Mouse (Mus musculus) splenic B cell, adult 2 months (primary cell): ENCODE measurements at regions not wholly inside any gene's neighbourhood (a gene's known extent, or its start where the extent isn't known, plus 50 kb on each side); places are given as distances from the start of the nearest gene placed in this dataset.

Experiments
- DNase-seq: peaks from one replicate; pipeline ENCODE4 v3.0.0-alpha.2; 2011; ENCODE audit warnings: low read depth, low spot score
- H3K27me3 ChIP-seq: 2 replicates; pipeline ENCODE4 v1.6.1; 2012; ENCODE audit warnings: mild to moderate bottlenecking, low read length, moderate library complexity, mixed read lengths; ENCODE audit not compliant: control insufficient read depth, poor library complexity, insufficient read depth, severe bottlenecking
- H3K36me3 ChIP-seq: 2 replicates; pipeline ENCODE4 v1.6.1; 2012; ENCODE audit warnings: mild to moderate bottlenecking, low read length, moderate library complexity, mixed read lengths; ENCODE audit not compliant: control insufficient read depth, poor library complexity, insufficient read depth, severe bottlenecking

- Histone ChIP-seq H3K36me3 (no peaks in the 10 kb centered on the region), H3K27me3 (no peaks in the 10 kb centered on the region)
- DNase-seq: peak; percentile 63
Measured at GRCm38 (mm10) chr3:115615994-115616598, 98.8 kb downstream of the S1pr1 start.

- no peaks in the 10 kb centered on the region for H3K27me3 ChIP-seq
- H3K36me3 ChIP-seq: no peaks in the 10 kb centered on the region
- DNase-seq: no peak
Measured at GRCm38 (mm10) chr3:115612859-115613258, 102.0 kb downstream of the S1pr1 start.

DNA sequence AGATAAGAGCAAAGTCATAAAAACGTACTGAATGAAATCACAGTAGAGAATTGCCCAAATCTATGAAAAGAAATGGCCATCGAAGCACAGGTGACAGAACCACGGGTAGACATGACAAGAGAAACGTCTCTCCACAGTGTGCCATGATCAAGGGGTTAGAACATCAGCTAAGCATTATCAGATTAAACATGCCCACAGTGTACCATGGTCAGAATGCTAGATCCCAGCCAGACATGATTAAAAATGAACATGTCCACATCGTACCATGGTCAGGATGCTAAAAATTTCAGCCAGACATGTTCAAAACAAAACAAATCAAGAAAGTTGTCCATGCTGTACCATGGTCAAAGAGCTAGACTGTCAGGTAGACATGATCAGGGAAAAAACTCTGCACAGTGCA lies 106.8 kb downstream of the S1pr1 start:
- no peak for DNase-seq
- no peaks in the 10 kb centered on the region for H3K36me3 ChIP-seq
- H3K27me3 ChIP-seq: no peaks in the 10 kb centered on the region

DNA sequence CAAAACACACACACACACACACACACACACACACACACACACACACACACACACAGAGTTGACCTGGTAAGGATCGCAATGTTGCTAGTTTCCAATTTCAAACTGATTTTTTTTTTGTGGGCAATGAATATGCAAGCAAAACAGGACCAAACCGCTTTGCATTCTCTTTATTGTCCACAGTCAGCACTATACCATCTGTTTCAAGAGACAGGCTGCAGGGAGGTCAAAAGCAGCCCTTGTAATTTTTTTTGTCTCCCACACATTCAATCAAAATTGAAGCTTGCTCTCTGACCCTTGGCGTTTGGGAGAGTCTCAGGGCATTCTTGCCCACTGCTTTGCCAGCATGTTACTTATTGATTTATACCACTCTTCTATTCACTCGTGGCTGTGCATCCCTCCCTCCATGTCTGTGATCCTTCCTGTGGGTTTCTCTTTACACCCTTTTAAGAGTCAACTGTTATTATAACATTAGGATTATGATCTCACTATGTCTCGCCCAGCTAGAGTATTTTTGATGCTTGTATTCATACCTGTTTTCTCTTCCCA lies 110.1 kb downstream of the S1pr1 start:
- no peak for DNase-seq
- Histone ChIP-seq H3K36me3 (no peaks in the 10 kb centered on the region), H3K27me3 (no peaks in the 10 kb centered on the region)

GRCm38 (mm10) chr3:115604267-115604666 lies 110.6 kb downstream of the S1pr1 start:
- Histone ChIP-seq H3K36me3 (no peaks in the 10 kb centered on the region), H3K27me3 (no peaks in the 10 kb centered on the region)
- no peak for DNase-seq

- no peaks in the 10 kb centered on the region for H3K27me3 ChIP-seq
- DNase-seq: no peak
- no peaks in the 10 kb centered on the region for H3K36me3 ChIP-seq
Measured at GRCm38 (mm10) chr3:115603803-115604202, 111.1 kb downstream of the S1pr1 start.

- no peak for DNase-seq
- Histone ChIP-seq H3K27me3 (no peaks in the 10 kb centered on the region), H3K36me3 (no peaks in the 10 kb centered on the region)
Measured at GRCm38 (mm10) chr3:115599281-115599680, 115.6 kb downstream of the S1pr1 start.

DNA sequence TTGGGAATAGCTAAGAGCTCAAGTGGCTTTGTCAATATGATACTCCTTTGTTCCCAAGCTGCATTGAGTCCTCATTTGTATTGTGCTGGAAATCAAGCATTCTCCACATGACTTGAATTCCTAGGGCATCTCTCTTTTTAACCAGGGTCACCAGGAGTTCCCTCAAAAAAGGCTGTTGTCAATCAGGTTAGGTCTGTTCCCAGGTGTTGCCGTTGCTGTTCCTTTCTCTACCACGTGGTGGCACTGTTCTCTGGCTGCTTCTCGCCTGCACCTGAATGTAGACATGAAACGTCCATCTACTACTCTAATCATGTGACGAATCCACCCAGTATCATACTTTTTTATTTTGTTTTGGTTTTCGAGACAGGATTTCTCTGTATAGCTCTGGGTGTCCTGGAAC lies 118.3 kb downstream of the S1pr1 start:
- Histone ChIP-seq H3K27me3 (no peaks in the 10 kb centered on the region), H3K36me3 (no peaks in the 10 kb centered on the region)
- DNase-seq: peak; percentile 90

GRCm38 (mm10) chr3:115590716-115591115 lies 124.2 kb downstream of the S1pr1 start:
- DNase-seq: no peak
- H3K27me3 ChIP-seq: no peaks in the 10 kb centered on the region
- H3K36me3 ChIP-seq: no peaks in the 10 kb centered on the region

DNA sequence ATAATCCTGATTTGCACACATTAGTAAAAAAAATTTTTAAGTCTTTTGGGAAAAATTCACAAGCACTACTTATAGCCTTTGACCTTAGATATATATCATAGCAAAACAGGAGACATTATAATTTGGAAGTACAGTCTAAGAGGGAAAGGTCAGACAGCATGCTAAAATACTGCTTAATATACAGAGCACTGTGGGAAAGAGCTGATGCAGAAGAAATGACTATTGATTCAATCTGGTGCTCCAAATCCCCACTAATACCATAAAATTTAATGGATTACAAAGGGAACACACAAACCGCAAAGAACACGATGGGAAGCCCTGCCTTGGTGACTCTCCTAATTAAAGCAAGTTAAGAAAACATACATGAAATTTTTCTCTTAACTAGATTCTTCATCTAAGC lies 126.3 kb downstream of the S1pr1 start:
- no peak for DNase-seq
- H3K27me3 ChIP-seq: no peaks in the 10 kb centered on the region
- no peaks in the 10 kb centered on the region for H3K36me3 ChIP-seq

DNA sequence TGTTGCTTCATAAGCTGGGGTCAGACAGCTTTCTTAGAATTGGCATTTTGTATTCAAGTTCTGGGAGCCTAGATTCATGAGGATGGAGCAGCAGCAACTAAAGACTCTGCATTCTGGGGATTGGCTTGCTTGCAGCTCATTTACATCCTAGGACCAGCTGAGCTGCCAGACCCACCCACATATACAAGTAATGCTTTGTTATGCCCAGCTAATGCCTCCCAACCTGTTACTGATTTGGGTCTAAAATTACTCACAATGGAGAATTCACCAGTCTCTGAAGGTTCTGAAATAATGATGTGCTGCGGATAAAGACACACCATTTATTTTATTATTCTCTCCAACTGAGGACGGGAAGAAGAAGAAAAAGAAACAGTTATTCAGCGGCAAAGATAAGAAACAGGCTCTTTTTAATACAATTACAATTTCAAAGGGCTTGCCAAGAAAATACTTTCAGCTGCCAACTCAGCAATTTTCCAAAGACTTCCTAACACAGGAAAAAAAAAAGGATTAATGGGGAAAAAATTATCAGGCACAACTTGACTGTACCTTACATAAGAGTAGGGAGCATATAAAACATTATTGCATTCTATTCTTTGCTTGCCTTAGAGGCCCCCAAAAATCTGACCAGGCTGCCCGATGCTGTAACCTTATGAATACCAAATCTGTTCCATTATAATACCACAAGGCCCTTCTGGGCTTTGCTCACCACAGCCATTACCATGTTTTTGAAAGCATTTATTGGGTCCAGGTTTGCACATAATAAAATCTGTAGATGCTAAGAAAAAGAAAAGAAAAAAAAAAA lies 134.5 kb downstream of the S1pr1 start:
- Histone ChIP-seq H3K27me3 (no peaks in the 10 kb centered on the region), H3K36me3 (no peaks in the 10 kb centered on the region)
- DNase-seq: no peak

- Histone ChIP-seq H3K27me3 (no peaks in the 10 kb centered on the region), H3K36me3 (no peaks in the 10 kb centered on the region)
- DNase-seq: no peak
Measured at GRCm38 (mm10) chr3:115575371-115575770, 139.5 kb downstream of the S1pr1 start.

GRCm38 (mm10) chr3:115562735-115563134 lies 152.1 kb downstream of the S1pr1 start:
- no peaks in the 10 kb centered on the region for H3K27me3 ChIP-seq
- no peaks in the 10 kb centered on the region for H3K36me3 ChIP-seq
- DNase-seq: no peak

DNA sequence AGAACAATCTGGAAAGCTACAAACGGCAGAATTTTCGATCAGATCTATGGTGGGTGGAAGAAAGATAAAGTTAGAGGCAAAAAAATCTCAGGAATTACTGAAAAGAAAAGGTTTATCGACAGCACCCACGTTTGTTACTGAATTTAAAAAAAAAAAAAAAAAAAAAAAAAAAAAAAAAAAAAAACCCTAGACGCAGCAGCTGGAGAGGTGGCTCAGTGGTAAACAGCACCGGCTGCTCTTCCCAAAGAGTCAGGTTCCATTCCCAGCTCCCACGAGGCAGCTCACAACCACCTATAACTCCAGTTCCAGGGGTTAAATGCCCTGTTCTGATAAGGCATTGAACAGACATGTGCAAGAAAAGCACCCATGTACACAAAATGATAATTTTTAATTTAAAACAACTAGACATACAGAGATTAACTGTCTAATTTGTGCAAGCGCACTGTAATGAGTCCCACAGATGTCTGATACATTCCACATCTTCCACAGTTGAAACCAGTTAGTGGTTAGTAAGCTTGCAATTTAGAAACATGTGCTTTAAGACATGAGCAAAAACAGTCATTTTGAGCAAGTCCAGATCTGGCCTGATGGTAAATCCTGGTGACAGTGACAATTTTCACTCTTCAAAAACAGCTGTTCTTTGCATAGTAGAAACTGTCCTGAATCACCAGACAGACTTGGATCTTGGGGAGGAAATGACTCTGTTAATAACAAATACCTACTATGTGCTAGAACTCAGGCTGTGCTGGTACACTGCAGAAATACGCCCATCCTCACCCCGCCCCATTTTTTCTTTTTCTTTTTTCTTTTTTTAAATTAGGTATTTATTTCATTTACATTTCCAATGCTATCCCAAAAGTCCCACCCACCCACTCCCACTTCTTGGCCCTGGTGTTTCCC lies 159.8 kb downstream of the S1pr1 start:
- Histone ChIP-seq H3K27me3 (no peaks in the 10 kb centered on the region), H3K36me3 (no peaks in the 10 kb centered on the region)
- no peak for DNase-seq
